Mouse (Mus musculus): ENCODE measurements around the gene Zbtb32.

DNA sequence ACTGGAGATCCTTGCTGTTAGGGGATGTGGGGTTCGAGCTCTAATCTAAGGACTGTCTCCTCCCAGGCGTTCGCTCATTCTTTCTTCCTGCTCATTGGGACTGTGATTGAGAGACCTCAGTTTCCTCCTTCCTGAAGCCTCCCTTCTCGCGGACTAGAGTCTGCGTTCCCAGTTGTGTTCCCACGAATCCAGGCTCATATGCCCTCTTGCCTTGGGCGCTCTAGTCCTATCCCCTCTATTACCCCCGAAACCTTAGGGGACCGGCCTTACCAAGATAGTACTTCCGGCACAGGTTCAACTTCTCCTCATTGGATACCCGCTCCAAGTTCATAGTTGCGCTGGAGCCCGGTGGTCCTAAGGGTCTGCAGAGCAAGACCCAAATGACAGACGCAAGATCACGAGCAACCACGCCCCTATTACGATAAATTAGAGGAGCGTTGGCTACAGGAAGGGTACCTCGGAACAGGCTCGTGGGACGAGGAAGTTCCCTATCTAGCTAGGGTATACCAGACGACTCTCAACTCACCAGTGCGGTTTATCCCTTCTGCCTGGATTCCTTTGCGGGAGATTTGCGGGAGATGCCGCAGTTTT, 36.1 kb downstream of the Zbtb32 start:
- no peak for TF ChIP-seq CTCF (IDR thresholded peaks at IDR 0.05; ENCODE audit: insufficient read depth, low read length)
- TF ChIP-seq POLR2A (IDR thresholded peaks at IDR 0.05; ENCODE audit: borderline replicate concordance, extremely low read depth, low read depth, low read length): no peak

All from lung, adult 2 months (tissue).